ENCODE assay signal across 9 mouse cellular contexts in the genomic region with DNA sequence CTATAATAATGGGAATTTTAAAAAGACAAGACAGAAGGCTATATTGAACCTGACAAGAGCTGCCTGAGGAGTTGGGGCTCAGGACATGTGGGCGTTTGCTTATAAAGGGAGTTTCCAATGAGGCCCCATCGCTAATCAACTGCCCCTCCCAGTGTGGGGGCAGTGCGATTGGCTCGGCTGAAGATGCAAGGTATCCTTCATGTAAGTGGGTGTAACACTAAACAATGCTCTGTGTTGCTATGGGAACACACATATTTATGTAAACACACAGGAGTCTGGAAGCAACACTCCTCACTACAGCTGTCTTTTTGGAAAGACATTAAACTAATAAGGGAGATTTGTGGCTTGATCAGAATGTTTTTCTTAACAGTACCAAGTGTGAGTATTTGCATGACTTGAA.
"Had no signal": no experiment of that assay in that cellular context is flagged by ENCODE, and none has a peak within 500 bp of the region (broad histone marks: within the 10 kb centered on the region; RNA-seq: fewer than 3 reads in every experiment).

No protein-coding gene starts in this region.

- H3K27ac ChIP-seq: kidney, embryonic 15.5 days; limb, embryonic 13.5 days had no signal

- DNase-seq: kidney, adult 2 months; kidney, postnatal 14 days; layer of hippocampus, postnatal 36 days; lung, adult 18-20 months; thymus, adult 2 months; thymus, postnatal 25 days had no signal

- H3K9me3 ChIP-seq: kidney, embryonic 15.5 days; limb, embryonic 13.5 days had no signal

- H3K4me3 ChIP-seq: kidney, embryonic 15.5 days; limb, embryonic 13.5 days had no signal

- H3K4me2 ChIP-seq: kidney, embryonic 15.5 days; limb, embryonic 13.5 days had no signal

- H3K36me3 ChIP-seq: kidney, embryonic 15.5 days; limb, embryonic 13.5 days had no signal

- ATAC-seq: midbrain, embryonic 16.5 days had no signal

- H3K4me1 ChIP-seq: limb, embryonic 13.5 days had no signal

- H3K9ac ChIP-seq: kidney, embryonic 15.5 days; limb, embryonic 13.5 days had no signal
